Mouse (Mus musculus): Measurements from ENCODE around the gene Shprh. TPM values are rescaled to one million over a fixed set of nuclear protein-coding genes. Genes with fewer than 3 reads are reported as not detected.
"Not testable (repeated sequence)": the region's sequence is repeated elsewhere in the genome, so short reads cannot be mapped to it uniquely, and the experiment has no call there.

Gene Shprh
- polyA plus RNA-seq, 1 experiment = 22.3 TPM

DNA sequence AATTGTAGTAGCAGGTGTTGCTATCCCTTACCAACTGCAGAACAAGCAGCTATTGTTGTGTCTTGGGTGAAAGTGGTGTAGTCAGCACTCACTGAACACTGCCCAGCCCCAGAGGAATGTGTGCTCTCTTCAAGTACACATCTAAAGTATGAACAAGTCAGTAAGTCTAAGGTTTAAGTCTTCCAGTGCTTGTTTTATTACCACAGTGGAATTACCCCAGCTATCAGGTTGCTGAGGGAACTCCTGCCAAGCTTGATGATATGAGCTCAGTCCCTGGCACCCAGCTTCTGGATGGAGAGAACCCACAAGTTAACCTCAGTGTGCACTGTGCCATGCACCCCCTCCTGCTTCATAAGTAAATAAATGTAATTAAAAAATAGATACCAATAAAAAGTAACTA lies 23.3 kb downstream of the Shprh start:
- TF ChIP-seq CTCF (IDR thresholded peaks at IDR 0.05; ENCODE audit: borderline replicate concordance, insufficient read depth, low read length) (no peak), POLR2A (IDR thresholded peaks at IDR 0.05; ENCODE audit: low read depth, low read length) (no peak)
- no peaks in the 10 kb centered on the region for H3K4me1 ChIP-seq (ENCODE audit: control insufficient read depth, insufficient read depth, low read length)
- no peak overlapping the region for H3K4me3 ChIP-seq (ENCODE audit: insufficient read depth, low read length)
- no peak overlapping the region for H3K27ac ChIP-seq (ENCODE audit: insufficient read depth, low read length)

- Histone ChIP-seq H3K4me1 (ENCODE audit: control insufficient read depth, insufficient read depth, low read length) (no peaks in the 10 kb centered on the region), H3K27ac (ENCODE audit: insufficient read depth, low read length) (no peak overlapping the region), H3K4me3 (ENCODE audit: insufficient read depth, low read length) (no peak overlapping the region)
- TF ChIP-seq CTCF (IDR thresholded peaks at IDR 0.05; ENCODE audit: borderline replicate concordance, insufficient read depth, low read length) (no peak), POLR2A (IDR thresholded peaks at IDR 0.05; ENCODE audit: low read depth, low read length) (no peak)
These were observed 26.7 kb downstream of the Shprh start for GRCm38 (mm10) chr10:11175801-11176482.

GRCm38 (mm10) chr10:11180077-11180476 lies 30.9 kb downstream of the Shprh start:
- Histone ChIP-seq H3K4me3 (ENCODE audit: insufficient read depth, low read length) (no peak overlapping the region), H3K27ac (ENCODE audit: insufficient read depth, low read length) (no peak overlapping the region), H3K4me1 (ENCODE audit: control insufficient read depth, insufficient read depth, low read length) (no peaks in the 10 kb centered on the region)
- TF ChIP-seq CTCF (IDR thresholded peaks at IDR 0.05; ENCODE audit: borderline replicate concordance, insufficient read depth, low read length) = no peak
- TF ChIP-seq POLR2A (IDR thresholded peaks at IDR 0.05; ENCODE audit: low read depth, low read length) = no peak

DNA sequence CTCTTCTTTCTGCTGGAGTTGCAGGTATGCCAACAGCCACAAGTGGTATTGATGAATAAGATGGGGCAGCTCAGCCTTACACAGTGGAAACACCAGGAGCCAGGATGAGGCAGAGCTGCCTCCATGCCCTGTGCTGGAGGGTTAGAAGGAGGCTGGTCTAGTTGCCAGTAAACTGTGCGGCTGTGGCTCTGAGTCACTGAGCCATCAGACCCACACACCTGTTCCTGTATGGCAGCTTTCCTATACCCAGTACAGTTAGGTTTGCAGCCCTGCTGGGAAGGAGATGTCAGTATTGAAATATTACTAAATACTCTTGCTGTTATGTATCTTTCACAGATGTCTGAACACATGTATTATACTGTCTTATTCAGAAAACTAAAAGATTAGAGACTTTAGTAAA lies 48.1 kb downstream of the Shprh start:
- Histone ChIP-seq H3K4me1 (ENCODE audit: control insufficient read depth, insufficient read depth, low read length) (peaks cover 5% of the 10 kb centered on the region), H3K27ac (ENCODE audit: insufficient read depth, low read length) (0 out of 2 replicates have a peak overlapping the region, but pooled peaks have one; percentile 14), H3K4me3 (ENCODE audit: insufficient read depth, low read length) (no peak overlapping the region)
- TF ChIP-seq POLR2A (IDR thresholded peaks at IDR 0.05; ENCODE audit: low read depth, low read length) = no peak
- no peak for TF ChIP-seq CTCF (IDR thresholded peaks at IDR 0.05; ENCODE audit: borderline replicate concordance, insufficient read depth, low read length)

- TF ChIP-seq CTCF (IDR thresholded peaks at IDR 0.05; ENCODE audit: borderline replicate concordance, insufficient read depth, low read length) (no peak), POLR2A (IDR thresholded peaks at IDR 0.05; ENCODE audit: low read depth, low read length) (no peak)
- H3K4me3 ChIP-seq (ENCODE audit: insufficient read depth, low read length) = no peak overlapping the region
- H3K4me1 ChIP-seq (ENCODE audit: control insufficient read depth, insufficient read depth, low read length) = peaks cover 5% of the 10 kb centered on the region
- H3K27ac ChIP-seq (ENCODE audit: insufficient read depth, low read length) = no peak overlapping the region
These were observed 49.1 kb downstream of the Shprh start for GRCm38 (mm10) chr10:11198346-11198745.

DNA sequence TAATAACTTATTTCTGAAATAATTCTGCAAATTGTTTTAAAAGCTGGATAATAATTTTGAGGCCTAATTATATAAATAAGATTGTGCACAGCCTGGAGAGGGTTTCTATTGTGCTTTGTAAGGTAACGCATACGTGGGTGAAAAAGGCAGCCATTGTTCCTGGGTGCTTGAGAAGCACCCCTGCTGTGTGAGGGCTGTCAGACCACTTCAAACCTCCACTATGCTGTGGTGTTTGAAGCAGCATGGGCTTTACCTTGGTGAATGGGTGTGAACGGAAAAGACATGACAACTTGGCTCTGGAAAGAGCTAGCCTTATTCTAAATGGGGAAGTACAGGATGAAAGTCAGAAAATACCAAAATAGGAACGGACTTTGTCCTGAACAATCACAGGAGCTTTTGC lies 50.8 kb downstream of the Shprh start:
- Histone ChIP-seq H3K4me1 (ENCODE audit: control insufficient read depth, insufficient read depth, low read length) (peaks cover 5% of the 10 kb centered on the region), H3K27ac (ENCODE audit: insufficient read depth, low read length) (no peak overlapping the region), H3K4me3 (ENCODE audit: insufficient read depth, low read length) (no peak overlapping the region)
- TF ChIP-seq POLR2A (IDR thresholded peaks at IDR 0.05; ENCODE audit: low read depth, low read length) (no peak), CTCF (IDR thresholded peaks at IDR 0.05; ENCODE audit: borderline replicate concordance, insufficient read depth, low read length) (no peak)

DNA sequence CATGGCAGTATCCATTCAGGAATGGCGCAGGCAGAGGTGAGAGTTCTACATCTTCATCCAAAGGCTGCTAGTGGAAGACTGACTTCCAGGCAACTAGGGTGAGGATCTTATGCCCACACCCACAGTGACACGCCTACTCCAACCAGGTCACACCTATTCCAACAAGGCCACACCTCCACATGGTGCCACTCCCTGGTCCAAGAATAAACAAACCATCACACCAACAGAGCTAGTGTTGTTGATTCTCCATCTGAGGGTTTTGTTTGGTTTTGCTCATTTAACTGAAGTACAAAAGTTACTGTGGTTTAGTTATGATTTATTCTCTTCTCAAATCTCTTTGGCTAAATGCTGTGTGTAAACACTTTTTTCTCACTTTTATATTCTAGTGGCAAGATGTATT lies 56.7 kb downstream of the Shprh start:
- not testable (repeated sequence) for H3K4me3 ChIP-seq (ENCODE audit: insufficient read depth, low read length); H3K27ac ChIP-seq (ENCODE audit: insufficient read depth, low read length); H3K4me1 ChIP-seq (ENCODE audit: control insufficient read depth, insufficient read depth, low read length)

GRCm38 (mm10) chr10:11208670-11209069 lies 59.4 kb downstream of the Shprh start:
- Histone ChIP-seq H3K27ac (ENCODE audit: insufficient read depth, low read length) (no peak overlapping the region), H3K4me3 (ENCODE audit: insufficient read depth, low read length) (no peak overlapping the region), H3K4me1 (ENCODE audit: control insufficient read depth, insufficient read depth, low read length) (no peaks in the 10 kb centered on the region)
- TF ChIP-seq CTCF (IDR thresholded peaks at IDR 0.05; ENCODE audit: borderline replicate concordance, insufficient read depth, low read length) (no peak), POLR2A (IDR thresholded peaks at IDR 0.05; ENCODE audit: low read depth, low read length) (no peak)

DNA sequence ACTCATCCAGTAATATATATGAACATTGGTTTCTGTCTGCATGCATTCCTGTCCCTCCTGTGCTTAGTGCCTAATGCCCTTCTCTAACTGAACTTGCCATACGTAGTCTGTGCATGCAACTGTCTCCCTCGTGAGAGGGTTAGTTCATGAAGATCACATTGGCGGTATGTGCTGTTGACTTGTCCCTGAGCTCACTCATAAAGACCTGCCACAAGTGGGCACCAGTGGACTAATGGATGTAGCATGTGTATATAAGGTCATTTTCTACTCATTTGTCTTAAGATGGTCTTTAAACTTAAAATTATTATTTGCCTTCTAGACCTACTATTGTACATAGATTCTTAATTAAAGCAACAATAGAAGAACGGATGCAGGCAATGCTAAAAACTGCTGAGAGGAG lies 62.8 kb downstream of the Shprh start:
- Histone ChIP-seq H3K4me3 (ENCODE audit: insufficient read depth, low read length) (no peak overlapping the region), H3K27ac (ENCODE audit: insufficient read depth, low read length) (no peak overlapping the region), H3K4me1 (ENCODE audit: control insufficient read depth, insufficient read depth, low read length) (no peaks in the 10 kb centered on the region)
- TF ChIP-seq POLR2A (IDR thresholded peaks at IDR 0.05; ENCODE audit: low read depth, low read length) = no peak
- TF ChIP-seq CTCF (IDR thresholded peaks at IDR 0.05; ENCODE audit: borderline replicate concordance, insufficient read depth, low read length) = no peak

DNA sequence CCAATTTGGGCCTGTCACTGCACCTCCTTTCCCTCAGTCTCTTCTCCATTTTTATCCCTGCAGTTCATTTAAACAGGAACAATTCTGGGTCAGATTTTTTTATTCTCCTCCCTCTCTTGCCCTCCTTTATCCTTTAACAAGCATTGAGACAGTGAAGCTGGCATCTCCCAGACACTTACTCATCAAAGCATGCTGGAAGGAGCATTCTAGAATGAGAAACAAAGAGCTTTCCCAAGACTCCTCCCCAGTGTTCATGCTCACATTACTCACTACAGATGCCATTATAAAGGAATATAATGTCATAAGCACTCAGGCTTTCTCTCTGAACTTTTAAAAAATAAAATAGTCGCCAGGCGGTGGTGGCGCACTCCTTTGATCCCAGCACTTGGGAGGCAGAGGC lies 77.2 kb downstream of the Shprh start:
- no peak overlapping the region for H3K27ac ChIP-seq (ENCODE audit: insufficient read depth, low read length)
- H3K4me1 ChIP-seq (ENCODE audit: control insufficient read depth, insufficient read depth, low read length) = 0 out of 2 replicates have a peak, but pooled peaks cover 2% of the 10 kb centered on the region
- TF ChIP-seq CTCF (IDR thresholded peaks at IDR 0.05; ENCODE audit: borderline replicate concordance, insufficient read depth, low read length) = no peak
- TF ChIP-seq POLR2A (IDR thresholded peaks at IDR 0.05; ENCODE audit: low read depth, low read length) = no peak

More for the DNA sequence above, 77.2 kb downstream of the Shprh start:
- no peak overlapping the region for H3K4me3 ChIP-seq (ENCODE audit: insufficient read depth, low read length)
